Mouse (Mus musculus) intestine, embryonic 16.5 days (tissue): Measurements from ENCODE around the gene 9930021J03Rik. TPM values are rescaled to one million over a fixed set of nuclear protein-coding genes. Genes with fewer than 3 reads are reported as not detected.

Experiments
- ATAC-seq: fragments of 200-750 bp; cut with Nextera tagmentation; 2 replicates; pipeline ENCODE4 v1.8.0; 2017; ENCODE audit warnings: moderate TSS enrichment, moderate library complexity
- H3K27ac ChIP-seq: fragments of 300-500 bp; sonication (generic); 2 replicates; pipeline ENCODE4 v1.5.1; 2014; ENCODE audit warnings: mild to moderate bottlenecking, low read length
- H3K27me3 ChIP-seq: fragments of 300-500 bp; sonication (generic); replicated peaks from 2 replicates; pipeline ENCODE4 v1.6.1; 2014; ENCODE audit warnings: low read length, control low read depth, mixed read lengths; ENCODE audit not compliant: control insufficient read depth, insufficient read depth
- H3K36me3 ChIP-seq: fragments of 300-500 bp; sonication (generic); 2 replicates; pipeline ENCODE4 v1.6.1; 2014; ENCODE audit warnings: low read length, control low read depth; ENCODE audit not compliant: control insufficient read depth, insufficient read depth
- H3K4me1 ChIP-seq: fragments of 300-500 bp; sonication (generic); 2 replicates; pipeline ENCODE4 v1.6.1; 2014; ENCODE audit warnings: low read length, control low read depth, mixed read lengths; ENCODE audit not compliant: control insufficient read depth, insufficient read depth
- H3K4me2 ChIP-seq: fragments of 300-500 bp; sonication (generic); 2 replicates; pipeline ENCODE4 v1.6.1; 2014; ENCODE audit warnings: low read depth, low read length, control low read depth
- H3K4me3 ChIP-seq: fragments of 300-500 bp; sonication (generic); 2 replicates; pipeline ENCODE4 v1.5.1; 2014; ENCODE audit warnings: mild to moderate bottlenecking, low read length
- H3K9ac ChIP-seq: fragments of 300-500 bp; sonication (generic); 2 replicates; pipeline ENCODE4 v1.6.1; 2014; ENCODE audit warnings: low read depth, low read length
- H3K9me3 ChIP-seq: fragments of 300-500 bp; sonication (generic); 2 replicates; pipeline ENCODE4 v1.6.1; 2016; ENCODE audit warnings: low read length, control low read depth; ENCODE audit not compliant: control insufficient read depth
- WGBS: fragments of 180-500 bp; shearing (Covaris S2); extraction: QIAGEN DNeasy Blood & Tissue Kit; methylation state at CpG from one replicate; pipeline ENCODE4 v1.1.7; 2014; 5-methylcytosine and 5-hydroxymethylcytosine counted together
- polyA plus RNA-seq: library from polyadenylated mRNA; unstranded; fragments of >200 nt; fragmentation: Nextera tagmentation; extraction: Ambion mirVana; gene quantifications from 2 replicates; pipeline ENCODE4 v1.2.1, GENCODE M21; 2015

9930021J03Rik gene
- polyA plus RNA-seq, result 2.4 and 2.7 TPM in 2 replicates

GRCm38 (mm10) chr19:29805917-29806785, at the start of gene 9930021J03Rik:
9930021J03Rik (minus strand) TSS chr19:29805989.
- H3K36me3 ChIP-seq, result 0 out of 2 replicates have a peak, but pooled peaks cover 10% of the 10 kb centered on the region
- WGBS, result under 1% methylated on average over 38 of the region's 95 CpGs
- peak within 1 kb of the TSS; percentile 83 for H3K4me2 ChIP-seq
- peak within 1 kb of the TSS; percentile 91 for H3K9ac ChIP-seq
- peaks cover 7% of the 10 kb centered on the region for H3K4me1 ChIP-seq
- peak; percentile 93 for ATAC-seq
- no peaks in the 10 kb centered on the region for H3K9me3 ChIP-seq
- H3K27ac ChIP-seq, result peak within 1 kb of the TSS; percentile 90
- peak within 1 kb of the TSS; percentile 99 for H3K4me3 ChIP-seq
- no peaks in the 10 kb centered on the region for H3K27me3 ChIP-seq

GRCm38 (mm10) chr19:29853711-29854110, 47.9 kb upstream of the 9930021J03Rik start:
- Histone ChIP-seq H3K9me3 (no peaks in the 10 kb centered on the region), H3K27me3 (no peaks in the 10 kb centered on the region), H3K4me1 (no peaks in the 10 kb centered on the region), H3K9ac (no peak overlapping the region), H3K4me3 (no peak overlapping the region), H3K27ac (no peak overlapping the region), H3K36me3 (no peaks in the 10 kb centered on the region), H3K4me2 (no peak overlapping the region)
- no peak for ATAC-seq
- 91% methylated on average over 5 of the region's 5 CpGs for WGBS

GRCm38 (mm10) chr19:29851036-29851690, 45.4 kb upstream of the 9930021J03Rik start:
- no peaks in the 10 kb centered on the region for H3K9me3 ChIP-seq
- 58% methylated on average over 12 of the region's 12 CpGs for whole genome bisulfite sequencing
- H3K9ac ChIP-seq, result no peak overlapping the region
- no peaks in the 10 kb centered on the region for H3K4me1 ChIP-seq
- no peak for ATAC-seq
- no peaks in the 10 kb centered on the region for H3K36me3 ChIP-seq
- H3K4me2 ChIP-seq, result no peak overlapping the region
- H3K4me3 ChIP-seq, result no peak overlapping the region
- no peaks in the 10 kb centered on the region for H3K27me3 ChIP-seq
- no peak overlapping the region for H3K27ac ChIP-seq

GRCm38 (mm10) chr19:29849924-29850551, 44.2 kb upstream of the 9930021J03Rik start:
- Histone ChIP-seq H3K27me3 (no peaks in the 10 kb centered on the region), H3K4me2 (no peak overlapping the region), H3K27ac (no peak overlapping the region), H3K9me3 (no peaks in the 10 kb centered on the region), H3K4me1 (no peaks in the 10 kb centered on the region), H3K36me3 (no peaks in the 10 kb centered on the region), H3K9ac (no peak overlapping the region), H3K4me3 (no peak overlapping the region)
- ATAC-seq, result no peak
- WGBS, result 80% methylated on average over 11 of the region's 11 CpGs

GRCm38 (mm10) chr19:29844036-29844661, 38.4 kb upstream of the 9930021J03Rik start:
- Histone ChIP-seq H3K27me3 (no peaks in the 10 kb centered on the region), H3K9ac (no peak overlapping the region), H3K4me3 (no peak overlapping the region), H3K4me2 (no peak overlapping the region), H3K4me1 (peaks cover 9% of the 10 kb centered on the region; the same call in 1 of the 2 replicates), H3K27ac (no peak overlapping the region), H3K36me3 (no peaks in the 10 kb centered on the region), H3K9me3 (no peaks in the 10 kb centered on the region)
- no peak for ATAC-seq
- WGBS, result 71% methylated on average over 12 of the region's 12 CpGs

GRCm38 (mm10) chr19:29843641-29844035, 37.8 kb upstream of the 9930021J03Rik start:
- WGBS, result 36% methylated on average over 5 of the region's 5 CpGs
- Histone ChIP-seq H3K4me1 (peaks cover 9% of the 10 kb centered on the region; the same call in 1 of the 2 replicates), H3K36me3 (no peaks in the 10 kb centered on the region), H3K9me3 (no peaks in the 10 kb centered on the region), H3K27me3 (no peaks in the 10 kb centered on the region), H3K4me3 (no peak overlapping the region), H3K9ac (no peak overlapping the region), H3K4me2 (no peak overlapping the region), H3K27ac (no peak overlapping the region)
- ATAC-seq, result no peak

- H3K4me1 ChIP-seq, result peaks cover 9% of the 10 kb centered on the region; the same call in 1 of the 2 replicates
- H3K27me3 ChIP-seq, result no peaks in the 10 kb centered on the region
- H3K27ac ChIP-seq, result no peak overlapping the region
- no peaks in the 10 kb centered on the region for H3K9me3 ChIP-seq
- no peak overlapping the region for H3K4me2 ChIP-seq
- H3K36me3 ChIP-seq, result no peaks in the 10 kb centered on the region
- 57% methylated on average over 8 of the region's 8 CpGs for WGBS
- no peak for ATAC-seq
- H3K4me3 ChIP-seq, result no peak overlapping the region
- no peak overlapping the region for H3K9ac ChIP-seq
These were observed 37.2 kb upstream of the 9930021J03Rik start for GRCm38 (mm10) chr19:29842973-29843372.

GRCm38 (mm10) chr19:29840642-29841041, 34.9 kb upstream of the 9930021J03Rik start:
- H3K27me3 ChIP-seq, result no peaks in the 10 kb centered on the region
- no peak overlapping the region for H3K9ac ChIP-seq
- H3K4me1 ChIP-seq, result peaks cover 9% of the 10 kb centered on the region; the same call in 1 of the 2 replicates
- H3K27ac ChIP-seq, result no peak overlapping the region
- no peaks in the 10 kb centered on the region for H3K36me3 ChIP-seq
- H3K4me3 ChIP-seq, result no peak overlapping the region
- 79% methylated on average over 4 of the region's 4 CpGs for WGBS
- H3K9me3 ChIP-seq, result no peaks in the 10 kb centered on the region
- H3K4me2 ChIP-seq, result no peak overlapping the region
- ATAC-seq, result no peak
